Mouse (Mus musculus): ENCODE data around the gene Atp1a1. TPM values are rescaled to one million over a fixed set of nuclear protein-coding genes. Genes with fewer than 3 reads are reported as not detected.

The Atp1a1 gene
- polyA plus RNA-seq, 1 experiment from 2014 or later: 121 TPM

DNA sequence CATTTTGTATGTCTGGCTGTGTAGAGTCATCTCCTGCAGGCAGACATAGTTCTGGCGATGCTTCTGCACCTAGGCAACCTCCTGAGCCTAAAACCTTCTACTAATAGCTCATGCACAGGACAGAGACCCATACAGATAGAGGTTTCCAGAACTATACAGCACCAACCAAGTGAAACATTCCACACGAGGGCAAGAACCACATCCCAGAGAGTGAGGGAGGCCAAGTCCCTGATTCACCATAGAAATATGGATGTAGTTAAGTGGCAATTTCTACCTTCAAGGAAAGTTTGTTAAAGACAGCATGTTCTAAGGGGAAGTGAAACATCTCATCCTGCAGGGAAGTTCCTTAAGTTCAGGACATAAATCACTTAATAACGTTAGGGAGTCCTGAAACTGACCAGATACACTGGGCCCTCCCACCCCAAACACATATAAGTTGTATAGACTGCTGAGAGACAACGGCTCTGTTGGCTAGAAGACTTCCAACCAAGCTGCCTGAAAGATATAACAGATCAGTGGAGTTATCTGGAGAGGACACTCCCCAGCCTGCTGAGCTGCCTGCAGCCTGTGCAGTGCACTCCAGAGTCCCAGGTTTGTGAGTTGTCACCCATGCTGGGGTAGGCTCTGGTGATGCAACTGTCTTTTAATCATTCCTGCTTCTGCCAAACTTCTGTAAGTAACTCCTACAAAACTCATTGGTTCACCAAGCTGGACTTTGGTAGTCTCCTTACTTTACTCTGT is 39.7 kb upstream of the Atp1a1 start:
- no peak overlapping the region for H3K4me2 ChIP-seq (ENCODE audit: low read depth, low read length, severe bottlenecking)
- no peaks in the 10 kb centered on the region for H3K27me3 ChIP-seq (ENCODE audit: control insufficient read depth, insufficient read depth, low read length)
- H3K9ac ChIP-seq (ENCODE audit: low read length): no peak overlapping the region
- H3K9me3 ChIP-seq (ENCODE audit: control insufficient read depth, low read length): no peaks in the 10 kb centered on the region
- no peaks in the 10 kb centered on the region for H3K36me3 ChIP-seq (ENCODE audit: control insufficient read depth, insufficient read depth, low read length)
- H3K4me1 ChIP-seq (replicated peaks; ENCODE audit: control insufficient read depth, insufficient read depth, low read length): no peaks in the 10 kb centered on the region
- ATAC-seq (replicated peaks; ENCODE audit: low FRiP score): no peak
- DNase-seq (ENCODE audit: low spot score): no peak
- 82% methylated on average over 4 of the region's 4 CpGs for WGBS
- H3K4me3 ChIP-seq (ENCODE audit: low read depth, low read length): no peak overlapping the region
- H3K27ac ChIP-seq (ENCODE audit: low read depth, low read length): no peak overlapping the region

DNA sequence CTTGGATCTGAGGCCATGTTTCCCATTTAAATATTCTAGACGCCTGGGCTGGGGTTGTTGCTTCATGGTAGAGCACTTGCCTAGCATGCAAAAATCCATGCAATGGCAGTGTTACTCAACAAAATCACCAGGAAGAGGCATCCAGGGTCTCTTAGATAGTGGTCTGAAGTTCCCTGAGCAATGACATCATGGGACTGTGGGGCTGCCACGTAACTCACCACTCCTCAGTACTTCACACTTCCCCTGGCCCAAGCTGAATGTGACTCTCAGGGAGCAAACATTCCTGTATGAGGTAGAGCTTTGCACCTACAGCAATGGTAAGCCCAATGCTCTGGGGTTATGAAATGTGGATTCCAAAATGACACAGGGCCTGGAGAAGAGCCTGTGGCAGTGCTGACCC is 38.8 kb upstream of the Atp1a1 start:
- WGBS: 84% methylated on average over 2 of the region's 2 CpGs
- Histone ChIP-seq H3K9me3 (ENCODE audit: control insufficient read depth, low read length) (no peaks in the 10 kb centered on the region), H3K4me1 (replicated peaks; ENCODE audit: control insufficient read depth, insufficient read depth, low read length) (no peaks in the 10 kb centered on the region), H3K27me3 (ENCODE audit: control insufficient read depth, insufficient read depth, low read length) (no peaks in the 10 kb centered on the region), H3K4me3 (ENCODE audit: low read depth, low read length) (no peak overlapping the region), H3K27ac (ENCODE audit: low read depth, low read length) (no peak overlapping the region), H3K4me2 (ENCODE audit: low read depth, low read length, severe bottlenecking) (no peak overlapping the region), H3K36me3 (ENCODE audit: control insufficient read depth, insufficient read depth, low read length) (no peaks in the 10 kb centered on the region), H3K9ac (ENCODE audit: low read length) (no peak overlapping the region)
- ATAC-seq (replicated peaks; ENCODE audit: low FRiP score) (no peak), DNase-seq (ENCODE audit: low spot score) (no peak)

DNA sequence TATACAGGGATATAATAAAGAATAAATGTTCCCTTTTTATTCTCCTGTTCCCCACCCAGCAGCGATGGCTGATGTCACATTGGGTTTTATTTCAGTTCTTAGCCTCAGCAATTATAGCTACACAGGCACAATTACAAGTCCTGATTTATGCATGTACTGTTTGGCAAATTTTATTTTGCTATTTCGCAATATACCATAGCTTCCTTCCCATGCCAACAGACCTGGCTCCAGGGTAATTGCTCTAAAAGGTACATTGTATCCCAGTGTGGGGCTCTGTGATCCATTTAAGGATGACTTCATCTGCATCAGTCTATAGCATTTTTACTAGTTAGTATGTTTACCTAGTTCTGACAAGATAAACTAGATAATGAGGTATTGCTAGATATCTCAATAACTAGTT is 33.7 kb upstream of the Atp1a1 start:
- Histone ChIP-seq H3K36me3 (ENCODE audit: control insufficient read depth, insufficient read depth, low read length) (no peaks in the 10 kb centered on the region), H3K4me2 (ENCODE audit: low read depth, low read length, severe bottlenecking) (no peak overlapping the region), H3K4me3 (ENCODE audit: low read depth, low read length) (no peak overlapping the region), H3K9me3 (ENCODE audit: control insufficient read depth, low read length) (no peaks in the 10 kb centered on the region), H3K27ac (ENCODE audit: low read depth, low read length) (no peak overlapping the region), H3K27me3 (ENCODE audit: control insufficient read depth, insufficient read depth, low read length) (no peaks in the 10 kb centered on the region), H3K9ac (ENCODE audit: low read length) (no peak overlapping the region), H3K4me1 (replicated peaks; ENCODE audit: control insufficient read depth, insufficient read depth, low read length) (no peaks in the 10 kb centered on the region)
- 85% methylated on average over 2 of the region's 2 CpGs for WGBS
- DNase-seq (ENCODE audit: low spot score) (no peak), ATAC-seq (replicated peaks; ENCODE audit: low FRiP score) (no peak)

DNA sequence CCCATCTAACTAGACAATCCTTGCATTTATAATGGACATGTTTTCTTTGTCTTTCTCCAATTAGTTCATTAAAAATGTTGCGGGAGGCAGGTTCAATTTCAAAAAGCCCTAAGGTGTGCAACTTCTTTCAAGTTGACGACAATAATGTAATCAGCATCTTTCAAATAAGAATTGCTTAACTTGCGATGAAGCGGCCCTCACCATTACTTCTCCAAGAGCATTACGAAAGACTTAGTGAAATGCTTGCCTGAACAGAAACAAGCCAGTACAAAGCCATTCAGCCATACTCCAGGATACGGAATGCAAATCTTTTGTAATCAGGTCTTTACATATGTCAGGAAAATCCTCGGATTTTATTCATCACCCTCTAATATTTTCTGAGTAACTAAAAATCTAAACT is 32.0 kb upstream of the Atp1a1 start:
- DNase-seq (ENCODE audit: low spot score) (no peak), ATAC-seq (replicated peaks; ENCODE audit: low FRiP score) (no peak)
- Histone ChIP-seq H3K9ac (ENCODE audit: low read length) (no peak overlapping the region), H3K4me2 (ENCODE audit: low read depth, low read length, severe bottlenecking) (no peak overlapping the region), H3K4me3 (ENCODE audit: low read depth, low read length) (no peak overlapping the region), H3K27ac (ENCODE audit: low read depth, low read length) (no peak overlapping the region), H3K36me3 (ENCODE audit: control insufficient read depth, insufficient read depth, low read length) (no peaks in the 10 kb centered on the region), H3K9me3 (ENCODE audit: control insufficient read depth, low read length) (no peaks in the 10 kb centered on the region), H3K27me3 (ENCODE audit: control insufficient read depth, insufficient read depth, low read length) (no peaks in the 10 kb centered on the region), H3K4me1 (replicated peaks; ENCODE audit: control insufficient read depth, insufficient read depth, low read length) (no peaks in the 10 kb centered on the region)
- WGBS: 68% methylated on average over 7 of the region's 7 CpGs

DNA sequence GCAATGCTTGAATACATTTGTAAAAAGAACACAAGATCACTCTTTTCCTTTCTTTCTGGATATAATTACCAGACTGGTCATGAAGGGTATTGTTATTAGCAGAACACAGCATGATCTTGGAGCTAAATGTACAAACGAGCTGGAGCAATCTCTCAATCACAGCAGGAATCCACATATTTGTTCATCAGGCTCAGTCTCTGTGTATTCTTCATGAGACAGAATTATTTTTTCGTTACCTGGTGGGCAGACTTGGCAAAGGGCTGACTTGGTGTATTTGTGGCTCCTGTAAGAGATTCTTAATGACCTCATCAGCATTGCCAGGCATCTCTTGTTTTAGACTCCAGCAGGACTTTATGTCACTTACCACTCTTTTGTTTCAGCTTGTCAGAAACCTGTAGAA is 31.6 kb upstream of the Atp1a1 start:
- H3K4me3 ChIP-seq (ENCODE audit: low read depth, low read length): no peak overlapping the region
- DNase-seq (ENCODE audit: low spot score) (no peak), ATAC-seq (replicated peaks; ENCODE audit: low FRiP score) (no peak)
- H3K4me2 ChIP-seq (ENCODE audit: low read depth, low read length, severe bottlenecking): no peak overlapping the region
- H3K36me3 ChIP-seq (ENCODE audit: control insufficient read depth, insufficient read depth, low read length): no peaks in the 10 kb centered on the region
- H3K4me1 ChIP-seq (replicated peaks; ENCODE audit: control insufficient read depth, insufficient read depth, low read length): no peaks in the 10 kb centered on the region
- no peak overlapping the region for H3K9ac ChIP-seq (ENCODE audit: low read length)
- H3K27ac ChIP-seq (ENCODE audit: low read depth, low read length): no peak overlapping the region
- WGBS: 35% methylated on average over 2 of the region's 2 CpGs
- no peaks in the 10 kb centered on the region for H3K9me3 ChIP-seq (ENCODE audit: control insufficient read depth, low read length)
- H3K27me3 ChIP-seq (ENCODE audit: control insufficient read depth, insufficient read depth, low read length): no peaks in the 10 kb centered on the region

DNA sequence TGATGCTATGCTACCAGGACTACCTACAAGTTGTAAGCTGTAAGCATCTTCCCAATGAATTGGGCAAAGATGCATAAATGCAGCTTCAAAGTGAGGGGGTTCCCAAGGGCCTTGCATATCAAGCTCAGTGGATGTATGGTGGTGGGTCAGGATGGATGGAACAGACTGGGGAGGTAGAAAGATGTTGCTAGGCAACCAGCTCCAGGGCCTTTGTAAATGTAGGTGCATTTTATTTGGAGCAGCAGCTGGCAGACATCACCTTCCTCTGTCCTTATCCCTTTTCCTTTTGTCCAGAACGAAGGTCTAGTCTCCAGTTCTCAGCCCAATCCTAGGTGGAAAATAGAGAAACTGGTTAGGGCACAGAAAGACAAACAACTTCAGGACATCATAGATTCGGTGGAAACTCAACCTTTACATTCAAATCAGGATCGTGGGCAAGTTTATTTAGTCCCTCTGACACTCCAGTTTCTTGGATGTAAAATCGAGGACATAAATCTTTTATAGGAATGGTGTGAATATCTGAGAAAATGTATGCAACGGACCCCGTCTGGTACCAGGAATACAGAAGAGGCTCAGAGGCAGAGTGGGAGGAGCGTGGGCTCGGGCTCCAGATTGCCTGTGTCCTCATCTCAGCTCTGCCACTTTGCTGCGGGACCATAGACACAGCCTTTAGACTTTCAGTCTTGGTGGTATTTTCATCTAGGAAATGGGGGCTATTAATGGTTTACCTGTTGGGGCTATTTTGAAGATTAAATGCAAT is 29.8 kb upstream of the Atp1a1 start:
- WGBS: 91% methylated on average over 9 of the region's 9 CpGs
- ATAC-seq (replicated peaks; ENCODE audit: low FRiP score): no peak
- Histone ChIP-seq H3K27me3 (ENCODE audit: control insufficient read depth, insufficient read depth, low read length) (no peaks in the 10 kb centered on the region), H3K4me3 (ENCODE audit: low read depth, low read length) (no peak overlapping the region), H3K9ac (ENCODE audit: low read length) (no peak overlapping the region), H3K27ac (ENCODE audit: low read depth, low read length) (no peak overlapping the region), H3K4me1 (replicated peaks; ENCODE audit: control insufficient read depth, insufficient read depth, low read length) (no peaks in the 10 kb centered on the region), H3K9me3 (ENCODE audit: control insufficient read depth, low read length) (no peaks in the 10 kb centered on the region), H3K4me2 (ENCODE audit: low read depth, low read length, severe bottlenecking) (no peak overlapping the region), H3K36me3 (ENCODE audit: control insufficient read depth, insufficient read depth, low read length) (no peaks in the 10 kb centered on the region)
- DNase-seq (ENCODE audit: low spot score): no peak

DNA sequence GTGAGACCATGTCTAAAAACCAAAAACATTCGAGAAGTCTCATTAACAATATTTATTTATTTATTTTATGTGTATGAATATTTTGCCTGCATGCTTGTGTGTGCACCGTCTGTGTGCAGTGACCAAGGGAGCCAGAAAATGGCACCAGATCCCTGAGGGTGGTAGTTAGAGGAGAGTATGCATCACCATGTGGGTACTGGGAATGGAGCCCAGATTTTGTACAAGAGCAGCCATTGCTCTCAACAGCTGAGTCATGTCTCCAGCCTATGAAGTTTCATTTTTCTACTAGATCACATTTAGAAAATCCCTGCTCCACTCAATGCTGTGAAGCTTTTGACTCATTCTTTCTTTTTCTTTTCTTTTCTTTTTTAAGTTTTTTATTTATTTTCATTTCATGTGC is 23.8 kb upstream of the Atp1a1 start:
- no peak overlapping the region for H3K4me2 ChIP-seq (ENCODE audit: low read depth, low read length, severe bottlenecking)
- no peaks in the 10 kb centered on the region for H3K27me3 ChIP-seq (ENCODE audit: control insufficient read depth, insufficient read depth, low read length)
- no peak for DNase-seq (ENCODE audit: low spot score)
- ATAC-seq (replicated peaks; ENCODE audit: low FRiP score): no peak
- no peaks in the 10 kb centered on the region for H3K9me3 ChIP-seq (ENCODE audit: control insufficient read depth, low read length)
- H3K9ac ChIP-seq (ENCODE audit: low read length): no peak overlapping the region
- 91% methylated on average over 2 of the region's 2 CpGs for WGBS
- no peak overlapping the region for H3K27ac ChIP-seq (ENCODE audit: low read depth, low read length)
- H3K36me3 ChIP-seq (ENCODE audit: control insufficient read depth, insufficient read depth, low read length): no peaks in the 10 kb centered on the region
- no peak overlapping the region for H3K4me3 ChIP-seq (ENCODE audit: low read depth, low read length)
- no peaks in the 10 kb centered on the region for H3K4me1 ChIP-seq (replicated peaks; ENCODE audit: control insufficient read depth, insufficient read depth, low read length)

DNA sequence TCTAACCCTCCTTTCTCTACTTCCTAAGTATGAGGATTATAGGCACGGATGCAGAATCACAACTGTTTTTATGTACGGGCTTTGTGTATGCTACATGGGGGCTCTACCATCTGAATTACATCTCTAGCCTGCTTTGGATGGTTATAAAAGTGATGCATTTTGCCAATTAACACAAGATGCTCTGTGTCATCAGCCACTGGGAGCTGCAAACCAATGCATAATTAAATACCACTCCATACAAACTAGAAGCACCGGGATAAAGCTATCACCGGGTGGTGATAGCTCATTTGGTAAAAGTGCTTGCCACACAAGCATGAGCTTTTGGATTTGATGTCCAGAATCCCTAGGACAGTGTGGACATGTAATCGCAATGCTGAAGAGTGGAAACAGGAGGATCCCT is 19.8 kb upstream of the Atp1a1 start:
- Histone ChIP-seq H3K27me3 (ENCODE audit: control insufficient read depth, insufficient read depth, low read length) (no peaks in the 10 kb centered on the region), H3K9me3 (ENCODE audit: control insufficient read depth, low read length) (no peaks in the 10 kb centered on the region; the same call in 1 of the 2 replicates), H3K4me3 (ENCODE audit: low read depth, low read length) (no peak overlapping the region), H3K27ac (ENCODE audit: low read depth, low read length) (no peak overlapping the region), H3K4me1 (replicated peaks; ENCODE audit: control insufficient read depth, insufficient read depth, low read length) (no peaks in the 10 kb centered on the region), H3K9ac (ENCODE audit: low read length) (no peak overlapping the region), H3K4me2 (ENCODE audit: low read depth, low read length, severe bottlenecking) (no peak overlapping the region), H3K36me3 (ENCODE audit: control insufficient read depth, insufficient read depth, low read length) (no peaks in the 10 kb centered on the region)
- DNase-seq (ENCODE audit: low spot score) (no peak), ATAC-seq (replicated peaks; ENCODE audit: low FRiP score) (no peak)
- WGBS: 92% methylated on average over 5 of the region's 5 CpGs

DNA sequence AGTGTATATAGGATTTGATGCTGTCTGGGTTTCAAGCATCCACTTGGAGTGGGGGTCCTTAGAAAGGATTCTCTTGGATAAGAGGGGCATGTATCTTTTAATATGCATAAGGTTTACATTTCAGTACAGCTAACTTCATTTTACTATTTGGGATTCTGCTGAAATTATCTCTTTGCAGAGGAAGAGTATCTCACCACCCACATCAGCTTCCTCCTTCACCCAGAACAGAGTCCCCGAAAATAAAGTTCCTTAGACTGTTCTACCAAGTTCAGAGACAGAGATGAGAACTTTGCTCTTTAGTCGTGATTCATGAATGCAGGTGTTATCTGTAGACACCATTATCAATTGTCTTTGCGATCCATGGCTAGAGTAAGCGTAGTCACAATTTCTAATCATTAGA is 14.5 kb upstream of the Atp1a1 start:
- ATAC-seq (replicated peaks; ENCODE audit: low FRiP score) (no peak), DNase-seq (ENCODE audit: low spot score) (no peak)
- Histone ChIP-seq H3K4me3 (ENCODE audit: low read depth, low read length) (no peak overlapping the region), H3K27ac (ENCODE audit: low read depth, low read length) (no peak overlapping the region), H3K9me3 (ENCODE audit: control insufficient read depth, low read length) (no peaks in the 10 kb centered on the region; the same call in 1 of the 2 replicates), H3K9ac (ENCODE audit: low read length) (no peak overlapping the region), H3K27me3 (ENCODE audit: control insufficient read depth, insufficient read depth, low read length) (no peaks in the 10 kb centered on the region), H3K36me3 (ENCODE audit: control insufficient read depth, insufficient read depth, low read length) (no peaks in the 10 kb centered on the region), H3K4me1 (replicated peaks; ENCODE audit: control insufficient read depth, insufficient read depth, low read length) (no peaks in the 10 kb centered on the region), H3K4me2 (ENCODE audit: low read depth, low read length, severe bottlenecking) (no peak overlapping the region)
- 89% methylated on average over 4 of the region's 4 CpGs for WGBS
